Mouse (Mus musculus) ES-CJ7 (cell line): ENCODE results near the gene AW549877.
A peak's percentile ranks its signal among the peaks of the same experiment; 100 is the strongest.

ENCODE experiments used
- DNase-seq: peaks from one replicate; pipeline ENCODE4 v3.0.0; 2011; ENCODE audit warnings: low read depth, low spot score

Gene AW549877

DNA sequence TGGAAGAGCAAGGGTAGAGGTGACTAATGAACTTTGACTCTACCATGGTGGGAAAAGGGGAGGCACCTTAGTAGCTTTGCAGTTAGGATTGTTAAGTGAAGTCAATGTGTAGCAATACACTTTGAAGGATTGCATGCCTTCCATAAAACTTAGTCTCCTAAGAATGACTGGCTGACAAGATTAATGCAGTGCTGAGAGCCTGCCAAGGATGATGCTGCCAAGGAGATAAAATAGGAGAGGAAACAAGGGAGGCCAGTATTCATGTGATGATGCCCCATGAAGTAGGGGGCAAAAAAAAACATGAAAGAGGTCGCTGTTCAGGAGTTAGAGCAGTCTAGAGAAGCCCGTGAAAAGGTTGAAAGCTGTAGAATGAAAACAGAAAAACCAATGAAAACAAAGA is 10.7 kb downstream of the AW549877 start:
- DNase-seq = no peak

DNA sequence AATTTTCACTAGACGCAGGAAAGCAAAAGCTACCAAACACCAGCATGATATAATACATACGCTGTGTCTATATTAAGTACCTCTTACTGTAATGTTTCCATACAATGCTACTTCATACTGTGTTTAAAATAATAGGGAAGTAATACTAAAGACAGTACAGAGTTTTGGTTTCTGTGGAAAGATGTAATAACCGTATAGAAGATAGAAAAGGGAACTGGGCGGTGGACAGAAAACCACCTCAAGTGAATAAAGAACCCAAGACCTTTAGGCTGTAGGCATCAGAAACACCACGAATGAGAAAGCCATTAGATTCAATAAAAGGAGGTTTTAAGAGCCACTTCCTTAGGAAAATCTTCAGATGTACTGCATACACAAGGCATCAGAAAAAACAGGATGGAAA is 12.8 kb downstream of the AW549877 start:
- DNase-seq = no peak

DNA sequence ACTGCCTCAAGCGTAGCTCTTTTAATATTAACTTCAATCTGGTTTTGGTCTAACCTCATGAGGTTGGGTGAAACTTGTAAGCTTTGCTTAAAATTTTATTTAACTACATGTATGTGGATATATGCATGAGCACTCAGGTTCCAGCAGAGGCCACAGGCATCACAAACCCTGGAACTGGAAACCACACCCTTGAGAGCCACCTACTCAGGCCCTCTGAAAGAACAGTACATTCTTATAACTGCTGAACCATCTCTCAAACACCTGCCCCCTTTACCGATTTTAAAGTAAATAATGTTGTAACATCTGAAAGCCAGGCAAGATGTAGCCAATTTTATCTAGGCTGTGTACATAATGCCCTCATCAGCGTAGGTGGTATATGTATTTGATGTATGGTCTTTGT is 15.7 kb downstream of the AW549877 start:
- DNase-seq = no peak

DNA sequence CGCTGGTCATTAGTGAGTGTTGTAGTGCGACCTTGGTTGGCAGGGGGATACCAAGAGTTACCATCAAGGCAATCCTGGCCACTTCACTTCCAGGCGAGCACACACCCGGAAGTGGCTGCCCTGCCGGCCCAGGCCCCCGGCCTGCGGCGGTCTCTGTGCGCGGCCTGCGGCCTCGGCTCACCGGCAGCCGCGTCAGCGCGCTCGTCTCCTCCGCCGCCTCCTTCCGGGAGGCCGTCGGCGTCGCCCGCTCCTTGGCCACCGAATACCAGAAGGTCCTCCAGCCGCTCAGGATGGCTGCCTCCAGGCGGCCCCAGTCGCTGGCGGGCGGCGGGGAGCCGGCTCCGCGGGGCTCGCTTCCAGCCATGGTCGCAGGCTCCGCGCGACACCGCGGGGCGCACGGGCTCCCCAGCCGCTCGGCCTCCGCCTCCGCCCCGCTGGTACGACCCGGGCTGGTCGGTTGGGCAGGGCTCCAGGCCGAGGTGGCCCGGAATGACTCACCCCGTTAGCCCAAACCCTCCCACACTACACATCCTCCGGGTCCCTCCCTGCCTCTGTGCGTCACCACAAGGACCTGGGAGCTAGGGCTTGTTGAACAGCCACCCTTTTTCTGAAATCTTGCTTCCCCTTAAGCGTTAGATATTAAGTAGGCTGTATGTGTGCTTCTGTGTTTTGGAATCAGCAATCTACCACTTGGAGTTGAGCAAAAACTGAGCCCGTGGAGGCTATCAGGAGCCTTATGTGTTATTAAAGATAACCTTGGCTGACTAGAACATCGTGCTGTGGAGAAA is 16.3 kb downstream of the AW549877 start, which contains the start of gene Fbxo4:
Gene Fbxo4 (minus strand): TSS at position 513 of the 788 bp plus-strand sequence.
- peak; percentile 39 for DNase-seq

DNA sequence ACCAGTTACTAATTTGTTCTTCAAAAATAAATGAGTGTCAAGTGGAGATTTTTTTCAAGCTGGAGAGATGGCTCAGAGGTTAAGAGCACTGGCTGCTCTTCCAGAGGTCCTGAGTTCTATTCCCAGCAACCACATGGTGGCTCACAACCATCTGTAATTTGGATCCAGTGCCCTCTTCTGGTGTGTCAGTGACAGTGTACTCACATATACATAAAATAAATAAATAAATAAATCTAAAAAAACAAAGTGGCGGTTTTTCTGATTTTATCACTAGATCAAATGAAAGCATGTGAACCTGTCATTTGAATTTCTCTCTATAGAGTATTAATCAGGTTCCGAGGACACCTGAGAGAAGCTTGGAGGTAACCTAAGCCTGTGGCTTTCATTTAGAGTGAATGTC is 17.3 kb downstream of the AW549877 start:
- no peak for DNase-seq

DNA sequence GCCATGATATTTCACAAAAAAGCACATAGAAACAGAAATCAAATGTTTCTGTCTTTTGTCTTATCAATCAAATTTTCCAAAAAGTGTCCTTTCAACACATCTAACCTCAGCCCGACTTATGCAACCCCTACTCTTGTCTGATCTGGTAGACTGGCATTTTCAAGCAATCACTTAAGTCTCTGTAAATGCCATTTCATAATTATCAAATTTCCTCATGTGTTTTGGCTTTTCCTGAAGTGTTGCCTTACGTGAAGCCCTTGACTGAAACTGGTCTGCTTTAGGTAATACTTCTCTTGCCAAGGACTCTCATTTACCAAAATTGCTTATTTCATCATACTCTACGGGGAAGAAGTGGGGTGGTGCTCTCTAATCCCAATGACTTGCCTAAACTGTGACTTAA is 22.2 kb downstream of the AW549877 start:
- no peak for DNase-seq

DNA sequence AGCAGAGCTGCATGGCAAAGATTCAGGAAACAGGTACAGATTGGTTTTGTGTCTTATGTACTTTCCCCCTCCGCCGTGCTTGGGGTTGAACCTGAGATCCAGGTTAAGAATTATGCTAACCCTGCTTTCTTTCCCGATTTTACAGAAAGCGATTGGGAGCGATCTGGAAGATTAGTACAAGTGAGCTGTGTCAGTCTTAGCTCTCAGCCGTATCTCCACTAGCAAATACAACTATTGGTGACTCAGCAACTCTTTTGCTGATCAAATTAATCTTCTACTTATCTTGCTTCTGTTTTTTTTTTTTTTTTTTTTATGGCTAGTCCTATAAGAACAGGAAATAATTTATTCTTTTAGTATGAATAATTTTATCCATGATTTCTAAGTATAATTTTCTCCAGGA is 25.4 kb downstream of the AW549877 start:
- DNase-seq = no peak

DNA sequence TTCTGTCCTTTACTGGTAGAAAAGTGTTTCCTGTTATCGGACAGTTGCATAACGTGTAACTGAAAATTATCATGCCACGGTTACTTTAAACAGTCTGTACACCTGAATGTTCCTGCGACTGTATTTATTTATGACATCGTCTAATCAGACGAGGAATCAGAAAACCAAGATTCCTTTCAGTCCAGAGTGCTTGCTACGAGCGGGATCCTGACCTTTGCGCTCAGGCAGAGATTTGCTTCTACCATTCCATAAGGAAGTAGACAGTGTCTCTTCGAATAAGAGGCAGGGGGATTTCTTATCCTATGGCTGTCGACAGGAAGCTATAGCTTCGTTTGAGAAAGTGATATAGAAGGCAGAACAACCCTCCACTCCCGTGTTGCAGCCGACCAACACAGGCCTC is 25.8 kb downstream of the AW549877 start:
- no peak for DNase-seq

DNA sequence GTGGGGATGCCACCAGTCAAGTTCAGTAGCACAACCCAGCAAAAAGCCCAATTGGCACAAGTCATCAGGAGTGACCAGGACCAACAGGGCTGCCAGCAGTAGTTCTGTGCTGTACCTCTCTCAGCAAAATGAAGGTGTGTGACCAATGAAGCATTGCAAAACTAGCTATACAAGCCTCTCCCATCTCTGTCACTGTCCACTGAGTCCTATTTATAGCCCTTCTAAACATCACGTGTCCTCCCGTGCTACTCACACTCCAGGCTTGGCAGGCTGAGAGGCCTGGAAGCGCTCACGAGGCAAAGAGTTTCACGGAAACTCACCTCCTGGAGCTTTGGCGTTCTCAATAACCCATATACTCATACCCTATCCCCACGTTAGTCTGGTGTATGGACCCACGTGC is 33.3 kb downstream of the AW549877 start:
- no peak for DNase-seq

DNA sequence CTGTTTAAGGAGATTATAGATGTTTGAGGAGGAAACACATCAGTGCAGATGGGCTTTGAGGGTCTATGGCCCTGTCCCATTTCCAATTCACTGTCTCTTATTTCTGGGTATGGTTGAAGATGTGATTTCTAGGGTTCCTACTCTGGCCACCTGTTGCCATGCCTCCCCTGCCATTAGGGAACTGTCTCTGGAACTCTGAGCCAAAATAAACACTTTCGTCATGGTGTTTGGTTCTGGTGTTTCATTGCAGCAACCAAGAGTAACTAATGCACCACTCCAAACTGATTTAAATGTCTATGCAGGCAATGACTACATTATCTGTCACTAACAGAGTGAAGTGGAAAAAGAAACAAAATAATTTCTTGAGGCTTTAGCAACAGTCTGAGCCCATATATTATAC is 35.5 kb downstream of the AW549877 start:
- no peak for DNase-seq

DNA sequence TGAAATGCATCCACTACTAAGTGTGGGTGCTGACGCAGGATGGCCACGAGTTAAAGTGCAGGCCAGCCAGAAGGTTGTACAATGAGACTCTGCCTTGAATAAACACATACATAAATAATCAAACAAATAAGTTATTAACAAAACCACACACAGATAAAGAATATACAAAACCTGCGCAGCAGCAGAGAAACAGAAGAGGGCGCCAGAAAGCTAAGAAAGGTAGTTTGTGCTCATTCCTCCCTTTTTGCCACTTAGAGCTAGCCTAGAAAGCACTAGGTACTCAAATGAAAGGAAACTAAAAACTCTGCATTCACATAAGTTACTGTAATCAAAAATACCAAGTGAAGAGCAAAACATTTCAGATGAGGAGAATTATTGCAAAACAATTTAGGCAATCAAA is 37.6 kb downstream of the AW549877 start:
- DNase-seq = peak; percentile 25

DNA sequence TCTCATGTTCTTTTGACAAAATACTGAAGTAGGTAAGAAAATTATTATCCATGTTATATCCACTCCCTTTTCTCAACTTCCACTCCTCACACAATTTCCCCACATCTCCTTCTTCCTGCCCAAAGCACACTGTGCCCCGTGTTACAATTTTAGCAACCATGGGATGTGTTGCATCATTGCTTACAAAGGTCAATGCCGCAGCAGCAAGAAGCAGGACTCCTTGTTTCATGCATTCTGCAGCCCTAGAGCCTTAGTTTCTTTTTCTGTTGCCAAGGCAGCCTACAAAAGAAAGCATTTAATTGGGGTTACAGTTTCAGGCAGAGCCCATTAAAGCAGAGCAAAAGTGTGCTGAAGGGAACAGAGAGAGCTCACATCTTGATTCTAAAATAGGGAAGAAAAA is 40.6 kb downstream of the AW549877 start:
- DNase-seq = no peak

DNA sequence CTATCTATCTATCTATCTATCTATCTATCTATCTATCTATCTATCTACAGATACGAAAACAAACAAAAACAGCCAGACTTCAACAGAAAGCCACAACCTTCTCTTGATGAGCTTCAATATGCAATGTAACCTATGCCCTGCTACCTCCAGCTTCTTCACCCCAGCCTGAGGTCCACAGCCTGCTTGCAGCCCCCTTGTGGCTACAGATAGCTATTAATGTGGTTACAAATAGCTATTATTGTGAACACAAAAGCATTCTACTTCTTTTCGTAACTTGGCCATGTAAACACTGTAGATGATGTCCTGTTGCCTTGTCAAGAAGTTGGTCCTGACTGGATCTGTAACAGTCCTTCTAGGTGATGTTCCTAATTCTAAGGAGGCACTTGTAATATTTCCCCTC is 57.4 kb downstream of the AW549877 start:
- DNase-seq = peak; percentile 30

DNA sequence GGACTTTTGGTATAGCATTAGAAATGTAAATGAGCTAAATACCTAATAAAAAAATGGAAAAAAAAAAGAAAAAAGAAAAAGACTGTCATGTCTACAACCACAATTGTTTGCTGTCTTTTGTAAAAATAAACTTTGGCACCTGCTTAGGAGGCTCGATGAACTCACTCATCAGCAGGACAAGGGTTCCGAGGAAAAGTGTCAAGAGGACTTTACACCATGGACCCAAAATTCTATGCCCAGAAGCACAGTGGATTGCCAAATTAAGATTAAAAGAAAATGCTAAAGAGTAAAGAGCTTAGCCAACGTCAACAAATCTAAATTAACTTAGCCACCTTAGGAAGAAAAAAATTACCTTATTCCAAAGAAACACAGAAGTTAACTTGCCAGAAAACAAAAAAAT is 59.5 kb downstream of the AW549877 start:
- no peak for DNase-seq

DNA sequence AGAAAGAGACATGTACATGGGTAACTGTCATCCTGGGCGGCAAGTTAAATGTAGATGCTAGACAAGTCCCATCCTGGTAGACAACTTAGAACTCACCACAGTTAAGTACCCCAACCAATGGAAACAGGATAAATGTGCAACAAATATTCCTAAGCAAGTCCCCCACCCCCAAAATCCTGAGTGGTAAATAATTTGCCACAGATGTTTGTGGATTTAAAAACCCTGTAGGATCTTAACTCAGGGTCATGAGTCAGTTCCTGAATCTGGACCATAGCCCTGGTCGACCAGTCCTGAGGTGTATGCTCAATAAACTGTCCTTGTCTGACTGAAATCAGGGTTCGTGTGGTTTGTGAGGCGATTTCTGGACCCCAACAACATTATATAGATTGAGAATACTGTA is 62.1 kb downstream of the AW549877 start:
- DNase-seq = no peak
